Mouse (Mus musculus) embryonic stem cell, embryonic (primary cell): ENCODE measurements at regions not wholly inside any gene's neighbourhood (a gene's known extent, or its start where the extent isn't known, plus 50 kb on each side); places are given as distances from the start of the nearest gene placed in this dataset.

Experiments used
- CTCF ChIA-PET, 4 experiments: fragments of 300-600 bp in 2 of 4; fragments of 350-600 bp in 2 of 4; sonication (Branson Sonifier 250); formaldehyde crosslinking; loops; one replicate each; lab custom pipeline; 2022; ENCODE audit warnings: inconsistent platforms in 2 of 4; lab: Charles Lee
- POLR2A ChIA-PET, 4 experiments: fragments of 300-600 bp in 2 of 4; fragments of 350-600 bp in 2 of 4; sonication (Branson Sonifier 250); formaldehyde crosslinking; loops; one replicate each; lab custom pipeline; 2022; ENCODE audit warnings: antibody characterized with exemption in 4 of 4, inconsistent platforms in 1 of 4; lab: Charles Lee

DNA sequence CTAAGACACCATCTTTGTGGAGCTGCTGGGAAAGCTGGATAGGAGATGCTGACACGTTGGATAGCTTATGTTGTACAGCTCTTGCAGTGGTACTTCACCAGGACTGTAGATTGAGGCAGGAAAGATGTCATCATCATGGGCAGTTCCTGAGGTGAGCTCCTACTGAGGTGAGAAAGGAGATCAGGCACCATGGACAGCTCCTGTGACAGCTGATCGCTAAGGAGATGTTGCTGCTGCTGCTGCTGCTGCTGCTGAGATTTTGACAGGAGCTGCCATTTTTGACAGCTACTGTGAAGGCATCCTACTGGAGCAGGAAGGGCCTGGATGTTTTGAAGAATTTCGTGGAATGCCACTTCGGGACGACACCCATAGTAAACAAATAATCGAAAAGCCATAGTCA, 152.6 kb downstream of the Adam29 start:
- ChIA-PET CTCF (no interaction called here), POLR2A (no interaction called here)

DNA sequence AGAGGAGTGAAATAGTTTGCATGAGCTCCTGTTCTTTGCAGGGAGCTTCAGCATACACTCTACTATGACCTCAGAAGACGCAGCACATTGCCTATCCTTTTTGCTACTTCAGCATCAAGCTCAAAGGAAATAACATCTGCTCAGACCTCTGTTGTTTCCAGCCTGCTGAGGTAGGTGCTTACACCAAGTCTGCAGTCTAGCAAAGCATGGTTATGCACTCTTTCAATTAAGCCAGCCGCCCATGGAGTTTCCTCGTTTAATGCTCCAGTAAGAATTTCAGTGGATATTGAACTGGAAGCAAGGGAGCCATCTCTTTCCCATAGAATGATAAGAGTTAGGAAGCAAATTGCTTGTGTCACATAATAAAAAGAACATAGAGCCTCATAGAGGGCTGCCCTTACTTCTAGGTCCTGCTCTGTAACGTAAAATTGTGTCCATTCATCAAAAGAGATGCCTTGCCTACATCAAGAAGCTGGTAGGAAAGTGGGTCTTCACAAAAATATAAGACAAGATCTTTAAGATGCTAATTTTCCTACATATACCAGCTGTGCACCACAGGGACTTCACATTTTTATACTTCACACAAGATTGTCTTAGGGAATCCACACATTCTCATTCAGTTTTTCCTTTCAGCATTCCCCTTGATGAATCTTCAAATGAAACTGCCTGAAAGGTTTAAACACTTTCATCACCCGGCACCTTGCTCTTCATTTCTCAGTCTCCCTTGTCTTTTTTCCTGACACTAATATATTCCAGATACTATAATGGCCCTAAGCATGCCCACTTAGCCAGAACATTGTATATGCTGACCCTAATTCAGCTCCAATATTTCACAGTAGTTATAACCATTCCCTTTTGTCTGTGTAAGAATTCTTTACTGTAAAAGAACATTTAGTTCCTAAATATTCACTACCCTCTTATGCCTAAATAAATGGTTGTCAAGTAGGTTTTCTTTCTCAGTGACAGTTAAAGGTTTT, 182.2 kb downstream of the Adam29 start:
- POLR2A ChIA-PET = interaction anchor here in 1 of 4 experiments (0.6 kb wide), 1 partner anchor 247 kb away, joined by 3 read pairs; no protein-coding TSS in a partner anchor

GRCm38 (mm10) chr8:55691791-55692190, 215.0 kb downstream of the Adam29 start:
- CTCF ChIA-PET = no interaction called here
- POLR2A ChIA-PET = interaction anchor here in 1 of 4 experiments (0.6 kb wide), 1 partner anchor 19 kb away, joined by 4 read pairs; no protein-coding TSS in a partner anchor

More for the DNA sequence above, 182.2 kb downstream of the Adam29 start:
- CTCF ChIA-PET = no interaction called here

DNA sequence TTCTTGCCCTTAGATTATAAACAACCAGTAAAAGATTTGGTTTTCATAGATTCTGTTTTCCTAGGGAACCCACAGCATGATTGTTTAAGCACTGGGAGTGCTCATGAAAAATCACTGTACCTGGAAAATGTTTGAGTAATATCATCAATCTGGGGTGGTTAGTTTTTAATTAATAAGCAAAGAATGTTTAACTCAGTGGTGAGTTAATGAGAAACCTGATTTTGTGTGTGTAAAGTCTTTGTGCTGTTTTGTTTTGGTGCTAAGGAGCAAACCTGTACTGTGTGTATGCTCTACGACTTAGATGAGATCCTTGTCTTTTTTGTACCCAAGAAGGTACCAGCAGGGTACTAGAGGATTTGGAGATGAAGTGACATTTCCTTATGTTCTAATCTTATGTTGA, 226.3 kb downstream of the Adam29 start:
- ChIA-PET POLR2A (interaction anchor here in 1 of 4 experiments (0.6 kb wide), 1 partner anchor 24 kb away, joined by 3 read pairs; no protein-coding TSS in a partner anchor), CTCF (no interaction called here)

- ChIA-PET POLR2A (no interaction called here), CTCF (no interaction called here)
Observed at GRCm38 (mm10) chr8:55638716-55639115, 268.0 kb downstream of the Adam29 start.

DNA sequence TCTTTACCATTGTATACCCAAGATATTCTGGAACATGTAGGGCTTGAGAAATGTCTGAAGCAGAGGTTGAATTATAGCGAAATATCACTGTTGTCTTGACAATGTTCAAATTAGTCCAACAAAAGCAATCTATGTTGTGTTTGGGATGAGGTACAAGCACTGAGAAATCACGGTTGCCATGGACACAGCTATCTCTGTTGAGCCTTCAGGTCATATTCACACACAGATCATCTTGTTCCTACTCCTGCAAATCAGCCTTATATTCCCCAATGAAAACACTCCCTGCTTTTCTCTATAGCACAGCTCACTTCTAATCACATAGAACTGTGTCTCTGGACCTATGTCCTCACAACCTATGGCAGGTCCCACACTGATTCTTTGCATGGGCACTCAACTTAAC, 284.3 kb downstream of the Adam29 start:
- CTCF ChIA-PET = no interaction called here
- POLR2A ChIA-PET = no interaction called here
